Mouse (Mus musculus) midbrain, postnatal 0 days (tissue): ENCODE results near the gene Utp14a. TPM values are rescaled to one million over a fixed set of nuclear protein-coding genes. Genes with fewer than 3 reads are reported as not detected.

ENCODE experiments used
- ATAC-seq: fragments of 200-750 bp; cut with Nextera tagmentation; 2 replicates; pipeline ENCODE4 v1.8.0; 2017; ENCODE audit warnings: moderate number of reproducible peaks, mild to moderate bottlenecking, moderate TSS enrichment, moderate library complexity; ENCODE audit not compliant: low FRiP score
- DNase-seq: peaks from one replicate; pipeline ENCODE4 v3.0.0-alpha.2; 2015; ENCODE audit warnings: low spot score
- H3K27ac ChIP-seq: fragments of 300-500 bp; sonication (generic); 2 replicates; pipeline ENCODE4 v1.5.1; 2014; ENCODE audit warnings: low read depth, mild to moderate bottlenecking, low read length, mixed read lengths
- H3K27me3 ChIP-seq: fragments of 300-500 bp; sonication (generic); 2 replicates; pipeline ENCODE4 v1.6.1; 2014; ENCODE audit warnings: low read length, control low read depth, mixed read lengths; ENCODE audit not compliant: insufficient read depth
- H3K36me3 ChIP-seq: fragments of 300-500 bp; sonication (generic); 2 replicates; pipeline ENCODE4 v1.6.1; 2014; ENCODE audit warnings: low read length, control low read depth, mixed read lengths; ENCODE audit not compliant: insufficient read depth
- H3K4me1 ChIP-seq: fragments of 300-500 bp; sonication (generic); 2 replicates; pipeline ENCODE4 v1.6.1; 2014; ENCODE audit warnings: mild to moderate bottlenecking, control low read depth, antibody characterized with exemption, low read length, mixed read lengths; ENCODE audit not compliant: insufficient read depth
- H3K4me2 ChIP-seq: fragments of 300-500 bp; sonication (generic); 2 replicates; pipeline ENCODE4 v1.6.1; 2014; ENCODE audit warnings: low read depth, mild to moderate bottlenecking, low read length, mixed read lengths; ENCODE audit not compliant: poor library complexity, severe bottlenecking
- H3K4me3 ChIP-seq: fragments of 300-500 bp; sonication (generic); 2 replicates; pipeline ENCODE4 v1.5.1; 2014; ENCODE audit warnings: low read depth, mild to moderate bottlenecking, low read length, moderate library complexity
- H3K9ac ChIP-seq: fragments of 300-500 bp; sonication (generic); replicated peaks from 2 replicates; pipeline ENCODE4 v1.6.1; 2014; ENCODE audit warnings: mild to moderate bottlenecking, low read length, moderate library complexity, mixed read lengths; ENCODE audit not compliant: poor library complexity, severe bottlenecking
- H3K9me3 ChIP-seq: fragments of 300-500 bp; sonication (generic); 2 replicates; pipeline ENCODE4 v1.6.1; 2016; ENCODE audit warnings: low read length, control low read depth
- CTCF ChIP-seq: IDR thresholded peaks from 2 replicates; pipeline ENCODE4 v1.5.1; 2016; ENCODE audit warnings: antibody characterized with exemption, mild to moderate bottlenecking
- WGBS: fragments of 180-500 bp; shearing (Covaris S2); extraction: QIAGEN DNeasy Blood & Tissue Kit; methylation state at CpG from one replicate; pipeline ENCODE4 v1.1.7; 2014; 5-methylcytosine and 5-hydroxymethylcytosine counted together
- polyA plus RNA-seq: library from polyadenylated mRNA; unstranded; fragments of >200 nt; fragmentation: Nextera tagmentation; extraction: Ambion mirVana; gene quantifications from 2 replicates; pipeline ENCODE4 v1.2.1, GENCODE M21; 2015
- total RNA-seq: library from RNA; depleted of rRNA; stranded (reverse); fragments of >200 nt; gene quantifications from 2 replicates; pipeline ENCODE4 v1.2.3, GENCODE M21; 2014

Gene Utp14a
- total and polyA plus RNA-seq, 2 experiments from 2014 or later: 5.8 to 9.4 TPM

- WGBS: 79% methylated on average over 7 of the region's 7 CpGs
Observed at GRCm38 (mm10) chrX:48226225-48226624, 30.4 kb upstream of the Utp14a start.

GRCm38 (mm10) chrX:48234417-48234816 is 22.2 kb upstream of the Utp14a start:
- no peak for DNase-seq
- Histone ChIP-seq H3K36me3 (no peaks in the 10 kb centered on the region), H3K27me3 (no peaks in the 10 kb centered on the region), H3K9me3 (no peaks in the 10 kb centered on the region), H3K9ac (no peak overlapping the region), H3K4me1 (no peaks in the 10 kb centered on the region), H3K4me3 (no peak overlapping the region), H3K27ac (no peak overlapping the region), H3K4me2 (no peak overlapping the region)
- no peak for ATAC-seq
- 62% methylated on average over 7 of the region's 7 CpGs for WGBS
- no peak for TF ChIP-seq CTCF

More at GRCm38 (mm10) chrX:48226225-48226624, 30.4 kb upstream of the Utp14a start:
- no peaks in the 10 kb centered on the region for H3K27me3 ChIP-seq
- H3K36me3 ChIP-seq: no peaks in the 10 kb centered on the region
- DNase-seq (no peak), ATAC-seq (no peak)
- H3K9me3 ChIP-seq: no peaks in the 10 kb centered on the region
- H3K9ac ChIP-seq: no peak overlapping the region
- no peaks in the 10 kb centered on the region for H3K4me1 ChIP-seq
- H3K4me3 ChIP-seq: no peak overlapping the region
- no peak for TF ChIP-seq CTCF
- no peak overlapping the region for H3K4me2 ChIP-seq
- H3K27ac ChIP-seq: no peak overlapping the region

- no peak for TF ChIP-seq CTCF
- DNase-seq (peak; percentile 0), ATAC-seq (peak; percentile 56)
- peak overlapping the region; percentile 49 for H3K4me2 ChIP-seq
- peak overlapping the region; percentile 45 for H3K4me3 ChIP-seq
- 15% methylated on average over 18 of the region's 18 CpGs for WGBS
- no peaks in the 10 kb centered on the region for H3K27me3 ChIP-seq
- H3K9me3 ChIP-seq: no peaks in the 10 kb centered on the region
- no peaks in the 10 kb centered on the region for H3K4me1 ChIP-seq
- H3K9ac ChIP-seq: peak overlapping the region; percentile 44; the same call in 1 of the 2 replicates
- no peaks in the 10 kb centered on the region for H3K36me3 ChIP-seq
- H3K27ac ChIP-seq: peak overlapping the region; percentile 59
Observed at GRCm38 (mm10) chrX:48255830-48256428, 733 bp upstream of the Utp14a start.

GRCm38 (mm10) chrX:48257011-48257410 is 349 bp downstream of the Utp14a start:
- ATAC-seq: peak; percentile 36; the same call in 1 of the 2 replicates
- TF ChIP-seq CTCF: no peak
- peak; percentile 1 for DNase-seq
- Histone ChIP-seq H3K4me2 (peak overlapping the region; percentile 45), H3K27me3 (no peaks in the 10 kb centered on the region), H3K36me3 (no peaks in the 10 kb centered on the region), H3K4me3 (peak overlapping the region; percentile 45), H3K4me1 (no peaks in the 10 kb centered on the region), H3K9ac (0 out of 2 replicates have a peak overlapping the region, but pooled peaks have one; percentile 29), H3K9me3 (no peaks in the 10 kb centered on the region), H3K27ac (no peak overlapping the region)
- 15% methylated on average over 16 of the region's 16 CpGs for WGBS

GRCm38 (mm10) chrX:48271671-48272070 is 15.0 kb downstream of the Utp14a start:
- ATAC-seq (no peak), DNase-seq (no peak)
- WGBS: 90% methylated on average over 4 of the region's 4 CpGs
- H3K4me2 ChIP-seq: no peak overlapping the region
- no peak overlapping the region for H3K4me3 ChIP-seq
- no peaks in the 10 kb centered on the region for H3K27me3 ChIP-seq
- no peaks in the 10 kb centered on the region for H3K4me1 ChIP-seq
- H3K9me3 ChIP-seq: no peaks in the 10 kb centered on the region
- TF ChIP-seq CTCF: no peak
- H3K27ac ChIP-seq: no peak overlapping the region
- H3K36me3 ChIP-seq: peaks cover 5% of the 10 kb centered on the region; the same call in 1 of the 2 replicates
- H3K9ac ChIP-seq: no peak overlapping the region

GRCm38 (mm10) chrX:48274634-48275033 is 18.0 kb downstream of the Utp14a start:
- no peaks in the 10 kb centered on the region for H3K9me3 ChIP-seq
- no peak for DNase-seq
- no peak overlapping the region for H3K27ac ChIP-seq
- H3K4me2 ChIP-seq: no peak overlapping the region
- 83% methylated on average over 10 of the region's 10 CpGs for WGBS
- no peaks in the 10 kb centered on the region for H3K4me1 ChIP-seq
- H3K27me3 ChIP-seq: no peaks in the 10 kb centered on the region
- no peak for ATAC-seq
- no peak for TF ChIP-seq CTCF
- H3K9ac ChIP-seq: no peak overlapping the region
- peaks cover 5% of the 10 kb centered on the region; the same call in 1 of the 2 replicates for H3K36me3 ChIP-seq
- H3K4me3 ChIP-seq: no peak overlapping the region
